Mouse (Mus musculus) adrenal gland, adult 2 months (tissue): Measurements from ENCODE around the gene Slc22a21. TPM values are rescaled to one million over a fixed set of nuclear protein-coding genes. Genes with fewer than 3 reads are reported as not detected.

ENCODE experiments used
- DNase-seq: peaks from one replicate; pipeline ENCODE4 v3.0.0; 2021
- polyA plus RNA-seq: library from polyadenylated mRNA; depleted of rRNA; stranded (reverse); fragments of >200 nt; gene quantifications from 2 replicates; pipeline ENCODE4 v1.2.3, GENCODE M21; 2012; rRNA removed
- total RNA-seq, 2 experiments: library from RNA; stranded (reverse); gene quantifications; 2 replicates each; pipeline ENCODE4 v1.2.3; 2021

Slc22a21 gene
- total and polyA plus RNA-seq, 3 experiments: 2.8 to 5.3 (median 3.3) TPM

DNA sequence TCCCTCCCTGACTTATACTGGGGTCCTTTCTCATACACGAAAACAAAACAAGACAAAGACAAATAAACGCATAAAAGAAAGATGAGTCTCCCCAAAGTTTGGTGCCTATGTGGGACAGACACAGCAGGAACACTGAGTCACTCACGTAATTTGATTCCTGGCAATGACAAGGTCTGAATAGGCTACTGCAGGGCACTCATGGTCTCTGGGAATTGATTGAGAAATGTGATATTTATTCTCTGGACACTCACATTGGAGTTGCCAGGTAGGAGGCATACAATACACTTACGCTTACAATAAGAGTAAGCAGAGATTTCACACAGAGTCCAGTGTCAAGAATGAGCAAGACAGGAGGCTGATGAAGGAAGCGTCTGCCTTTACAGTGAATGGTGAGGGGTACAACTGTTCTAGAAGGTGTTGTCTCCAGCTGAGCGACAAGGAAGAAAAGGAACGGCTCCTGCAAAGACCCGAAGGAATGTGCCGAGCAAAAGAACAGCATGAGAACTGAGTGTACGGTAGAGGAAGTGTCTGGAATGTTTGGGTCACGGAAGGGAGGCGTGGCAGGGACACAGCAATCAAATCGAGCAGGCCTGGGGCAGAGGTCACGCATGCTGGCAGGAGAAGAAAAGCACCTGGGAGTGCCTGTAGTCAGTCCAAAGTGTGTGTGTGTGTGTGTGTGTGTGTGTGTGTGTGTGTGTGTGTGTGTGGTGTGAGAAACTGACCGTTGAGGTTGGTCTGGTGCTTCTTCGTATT is 76.2 kb downstream of the Slc22a21 start:
- DNase-seq: peak; percentile 43

DNA sequence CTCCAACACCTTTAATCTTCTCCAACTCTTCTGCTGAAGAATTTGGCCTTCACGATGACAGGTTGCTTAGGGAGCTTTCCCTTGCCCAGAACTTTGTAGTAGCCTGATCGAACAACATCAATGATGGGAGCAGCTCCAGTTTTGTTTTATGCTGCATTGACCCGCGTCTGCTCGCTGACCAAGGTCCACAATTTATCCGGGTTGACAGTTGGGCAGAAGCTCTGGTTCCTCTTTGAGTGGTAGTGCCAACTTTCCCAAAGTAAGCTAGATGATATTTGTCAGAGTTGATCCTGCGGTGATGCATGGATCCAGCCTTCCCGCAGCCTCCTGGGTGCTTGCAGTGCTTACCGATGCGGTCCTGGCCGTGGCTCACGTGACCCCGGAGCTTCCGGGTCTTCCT is 77.4 kb downstream of the Slc22a21 start:
- no peak for DNase-seq

DNA sequence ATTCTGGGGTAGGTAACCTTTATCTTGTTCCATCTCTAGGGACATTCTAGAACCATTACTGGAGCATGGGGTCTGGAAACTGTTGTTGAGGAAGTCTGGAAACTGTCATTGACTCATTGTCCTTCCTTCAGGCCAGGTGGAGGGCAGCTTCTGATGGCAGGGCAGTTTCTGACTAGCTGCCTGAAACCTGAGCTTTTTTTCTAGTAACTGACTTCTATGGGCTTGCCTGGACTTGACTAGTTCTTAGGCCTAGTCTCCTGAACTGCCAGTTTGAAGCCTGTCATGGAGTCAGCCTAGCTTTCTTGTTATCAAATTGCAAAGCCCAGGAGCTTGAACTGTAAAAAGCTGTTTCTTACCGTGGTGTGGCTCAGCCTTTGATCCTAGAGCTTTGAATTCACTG is 79.1 kb downstream of the Slc22a21 start:
- DNase-seq: no peak

DNA sequence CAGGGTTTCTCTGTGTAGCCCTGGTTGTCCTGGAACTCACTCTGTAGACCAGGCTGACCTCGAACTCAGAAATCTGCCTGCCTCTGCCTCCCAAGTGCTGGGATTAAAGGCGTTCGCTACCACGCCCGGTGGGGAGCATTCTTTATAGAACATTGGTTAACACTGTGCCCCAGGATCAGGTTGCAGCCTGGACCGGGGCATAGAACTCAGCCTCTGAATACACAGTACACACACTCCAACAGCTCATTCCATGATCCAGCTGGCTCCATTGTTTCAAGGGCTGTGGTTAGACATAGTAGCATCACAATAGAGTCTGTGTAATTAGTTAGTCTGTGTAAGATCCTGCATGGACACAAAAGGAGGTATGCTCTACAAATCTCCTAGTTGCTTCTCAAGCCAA is 80.2 kb downstream of the Slc22a21 start:
- no peak for DNase-seq

Other genes with a start within 250 kb of the Slc22a21 start
- gene Irf1, start 210.3 kb downstream of the Slc22a21 start, total RNA-seq: 10 to 100 TPM; 22.7 to 35.5 TPM
- gene Irf1, start 210.3 kb downstream of the Slc22a21 start, polyA plus RNA-seq: 43.7 and 59.0 TPM in 2 replicates
- under 1 TPM; 0.43 to 0.45 TPM for gene Gm17334, start 207.1 kb downstream of the Slc22a21 start, total RNA-seq
- gene Gm17334, start 207.1 kb downstream of the Slc22a21 start, polyA plus RNA-seq: 1.4 and 1.5 TPM in 2 replicates
- gene Gm12216, start 121.1 kb downstream of the Slc22a21 start, total RNA-seq: 10 to 100 TPM in 1 of 2 experiments, 1 to 10 TPM in 1; 8.4 to 10.8 TPM
- 8.4 and 9.6 TPM in 2 replicates for gene Gm12216, start 121.1 kb downstream of the Slc22a21 start, polyA plus RNA-seq
- 10 to 100 TPM; 38.8 to 41.9 TPM for gene Slc22a5, start 88.7 kb downstream of the Slc22a21 start, total RNA-seq
- gene Slc22a5, start 88.7 kb downstream of the Slc22a21 start, polyA plus RNA-seq: 39.3 TPM in 2 replicates
- 10 to 100 TPM in 1 of 2 experiments, 1 to 10 TPM in 1; 7.1 to 10.8 TPM for gene Slc22a4, start 47.8 kb upstream of the Slc22a21 start, total RNA-seq
- gene Slc22a4, start 47.8 kb upstream of the Slc22a21 start, polyA plus RNA-seq: 7.1 and 10.3 TPM in 2 replicates
- gene Pdlim4, start 88.7 kb upstream of the Slc22a21 start, total RNA-seq: 10 to 100 TPM; 16.1 to 18.7 TPM
- 86.7 and 101 TPM in 2 replicates for gene Pdlim4, start 88.7 kb upstream of the Slc22a21 start, polyA plus RNA-seq
- 10 to 100 TPM; 36.5 to 39.6 TPM for gene P4ha2, start 119.8 kb upstream of the Slc22a21 start, total RNA-seq
- 10.9 and 12.1 TPM in 2 replicates for gene P4ha2, start 119.8 kb upstream of the Slc22a21 start, polyA plus RNA-seq